Mouse (Mus musculus): Measurements from ENCODE around the gene Brms1l. TPM values are rescaled to one million over a fixed set of nuclear protein-coding genes. Genes with fewer than 3 reads are reported as not detected.

The Brms1l gene
- polyA plus RNA-seq, 1 experiment from 2014 or later: 31.8 TPM

- Histone ChIP-seq H3K27ac (no peak overlapping the region), H3K9me3 (no peaks in the 10 kb centered on the region), H3K4me3 (no peak overlapping the region), H3K36me3 (no peaks in the 10 kb centered on the region), H3K4me1 (replicated peaks) (no peaks in the 10 kb centered on the region), H3K27me3 (ENCODE audit: insufficient read depth, poor library complexity, severe bottlenecking) (no peaks in the 10 kb centered on the region)
- DNase-seq (ENCODE audit: low spot score): no peak
- WGBS: 88% methylated on average over 4 of the region's 4 CpGs
Measured at GRCm38 (mm10) chr12:55885449-55885848, 49.3 kb downstream of the Brms1l start.

GRCm38 (mm10) chr12:55888570-55888969 lies 52.4 kb downstream of the Brms1l start:
- H3K36me3 ChIP-seq: no peaks in the 10 kb centered on the region
- 34% methylated on average over 5 of the region's 5 CpGs for WGBS
- peak; percentile 6 for DNase-seq (ENCODE audit: low spot score)

GRCm38 (mm10) chr12:55904801-55905200 lies 68.7 kb downstream of the Brms1l start:
- Histone ChIP-seq H3K36me3 (no peaks in the 10 kb centered on the region), H3K4me1 (replicated peaks) (no peaks in the 10 kb centered on the region), H3K27ac (no peak overlapping the region), H3K4me3 (no peak overlapping the region), H3K27me3 (ENCODE audit: insufficient read depth, poor library complexity, severe bottlenecking) (no peaks in the 10 kb centered on the region), H3K9me3 (no peaks in the 10 kb centered on the region)
- 80% methylated on average over 1 of the region's 1 CpGs for WGBS
- DNase-seq (ENCODE audit: low spot score): no peak

More at GRCm38 (mm10) chr12:55888570-55888969, 52.4 kb downstream of the Brms1l start:
- H3K4me3 ChIP-seq: no peak overlapping the region
- H3K4me1 ChIP-seq (replicated peaks): no peaks in the 10 kb centered on the region
- H3K27me3 ChIP-seq (ENCODE audit: insufficient read depth, poor library complexity, severe bottlenecking): no peaks in the 10 kb centered on the region
- no peaks in the 10 kb centered on the region for H3K9me3 ChIP-seq
- H3K27ac ChIP-seq: no peak overlapping the region

- Histone ChIP-seq H3K9me3 (no peaks in the 10 kb centered on the region), H3K36me3 (no peaks in the 10 kb centered on the region), H3K4me1 (replicated peaks) (no peaks in the 10 kb centered on the region), H3K4me3 (no peak overlapping the region), H3K27me3 (ENCODE audit: insufficient read depth, poor library complexity, severe bottlenecking) (0 out of 2 replicates have a peak, but pooled peaks cover 3% of the 10 kb centered on the region), H3K27ac (no peak overlapping the region)
- DNase-seq (ENCODE audit: low spot score): no peak
- 29% methylated on average over 3 of the region's 3 CpGs for WGBS
Measured at GRCm38 (mm10) chr12:55912138-55912537, 76.0 kb downstream of the Brms1l start.

DNA sequence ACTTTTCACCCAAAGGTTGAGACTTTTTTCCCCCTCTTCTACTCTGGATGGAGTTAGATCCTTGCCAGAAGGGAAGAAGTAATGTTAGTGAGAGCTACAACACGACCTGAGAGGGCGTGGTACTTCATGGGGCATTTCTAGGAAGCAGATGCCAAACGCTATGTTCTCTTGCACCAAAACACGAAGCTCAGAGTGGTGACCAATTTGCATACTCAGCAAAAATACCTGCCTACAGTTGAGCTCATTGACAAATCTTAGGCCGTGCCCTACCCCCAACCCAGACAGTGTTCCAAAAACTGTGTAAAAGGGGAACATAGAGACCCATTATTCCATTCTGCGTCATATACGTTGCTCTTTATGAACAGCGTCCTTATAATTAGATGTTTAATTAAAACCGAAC lies 77.1 kb downstream of the Brms1l start:
- H3K9me3 ChIP-seq: no peaks in the 10 kb centered on the region
- no peak overlapping the region for H3K4me3 ChIP-seq
- 80% methylated on average over 9 of the region's 9 CpGs for WGBS

GRCm38 (mm10) chr12:55916250-55916649 lies 80.1 kb downstream of the Brms1l start:
- H3K9me3 ChIP-seq: no peaks in the 10 kb centered on the region
- no peak for DNase-seq (ENCODE audit: low spot score)
- no peaks in the 10 kb centered on the region for H3K36me3 ChIP-seq
- WGBS: 75% methylated on average over 8 of the region's 8 CpGs
- no peaks in the 10 kb centered on the region for H3K4me1 ChIP-seq (replicated peaks)
- no peak overlapping the region for H3K27ac ChIP-seq
- H3K4me3 ChIP-seq: no peak overlapping the region
- peaks cover 7% of the 10 kb centered on the region; the same call in 1 of the 2 replicates for H3K27me3 ChIP-seq (ENCODE audit: insufficient read depth, poor library complexity, severe bottlenecking)

More for the DNA sequence above, 77.1 kb downstream of the Brms1l start:
- H3K27me3 ChIP-seq (ENCODE audit: insufficient read depth, poor library complexity, severe bottlenecking): 0 out of 2 replicates have a peak, but pooled peaks cover 4% of the 10 kb centered on the region
- H3K4me1 ChIP-seq (replicated peaks): no peaks in the 10 kb centered on the region
- no peak overlapping the region for H3K27ac ChIP-seq
- DNase-seq (ENCODE audit: low spot score): no peak
- H3K36me3 ChIP-seq: no peaks in the 10 kb centered on the region

GRCm38 (mm10) chr12:55917020-55917419 lies 80.9 kb downstream of the Brms1l start:
- peaks cover 12% of the 10 kb centered on the region; the same call in 1 of the 2 replicates for H3K27me3 ChIP-seq (ENCODE audit: insufficient read depth, poor library complexity, severe bottlenecking)
- 94% methylated on average over 19 of the region's 19 CpGs for WGBS
- H3K4me3 ChIP-seq: no peak overlapping the region
- no peaks in the 10 kb centered on the region for H3K36me3 ChIP-seq
- no peak overlapping the region for H3K27ac ChIP-seq
- no peak for DNase-seq (ENCODE audit: low spot score)
- no peaks in the 10 kb centered on the region for H3K9me3 ChIP-seq
- no peaks in the 10 kb centered on the region for H3K4me1 ChIP-seq (replicated peaks)

Other genes with a start within 250 kb of the Brms1l start
- 0.47 and 0.99 TPM in 2 replicates for gene Insm2, start 236.9 kb upstream of the Brms1l start, polyA plus RNA-seq (2016; fragmentation: Nextera tagmentation; extraction: Ambion mirVana)
- gene Ralgapa1, start 15.2 kb upstream of the Brms1l start, polyA plus RNA-seq (2016; fragmentation: Nextera tagmentation; extraction: Ambion mirVana): 11.0 and 11.7 TPM in 2 replicates